Comparison of ENCODE assay signal across 20 mouse cellular contexts in the genomic region with DNA sequence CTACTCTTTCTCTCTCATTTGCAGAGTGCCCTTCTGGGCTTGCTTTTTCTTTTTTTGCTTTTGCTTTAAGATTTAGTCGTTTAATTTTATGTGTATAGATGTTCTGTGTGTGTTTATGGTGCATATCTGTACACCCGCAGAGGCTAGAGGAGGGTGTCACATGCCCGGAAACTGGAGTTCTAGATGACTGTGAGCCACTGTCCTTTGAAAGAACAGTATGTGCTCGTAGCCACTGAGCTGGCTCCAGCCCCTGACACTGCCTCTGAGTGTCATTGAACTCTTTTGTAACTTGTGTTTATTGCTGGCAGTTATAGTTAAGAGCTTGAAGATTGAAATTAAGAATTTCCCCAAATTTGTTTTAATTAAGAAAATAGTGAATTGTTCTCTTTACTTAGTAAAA.
DNase-seq lines count a peak whose midpoint lies in the region; ATAC-seq and TF ChIP-seq lines count a peak whose summit lies in the region.
"Had no signal": no experiment of that assay in that cellular context is flagged by ENCODE, and none has a peak within 500 bp of the region (broad histone marks: within the 10 kb centered on the region; RNA-seq: fewer than 3 reads in every experiment).

No protein-coding gene starts in this region.

- WGBS in heart, adult 2 months, result 52% methylated on average over 4 of the region's 4 CpGs
- WGBS in heart, embryonic 12.5 days, result 73% methylated on average over 4 of the region's 4 CpGs
- WGBS in liver, postnatal 0 days (ENCODE audit: insufficient replicate concordance), result 70% methylated on average over 4 of the region's 4 CpGs
- WGBS in liver, embryonic 12.5 days (ENCODE audit: insufficient replicate concordance), result 74% methylated on average over 4 of the region's 4 CpGs
- 90% methylated on average over 4 of the region's 4 CpGs for WGBS in forebrain, embryonic 13.5 days

- no peaks in the 10 kb centered on the region for H3K4me1 ChIP-seq in heart, adult 2 months (ENCODE audit: control insufficient read depth, insufficient read depth, low read length)
- H3K4me1 ChIP-seq in heart, embryonic 12.5 days (replicated peaks), result 0 out of 2 replicates have a peak, but pooled peaks cover 6% of the 10 kb centered on the region
- H3K4me1 ChIP-seq in liver, postnatal 0 days (ENCODE audit: insufficient read depth), result no peaks in the 10 kb centered on the region
- H3K4me1 ChIP-seq in liver, embryonic 12.5 days, result peaks cover 4% of the 10 kb centered on the region; the same call in 1 of the 2 replicates
- no peaks in the 10 kb centered on the region for H3K4me1 ChIP-seq in forebrain, embryonic 13.5 days
- H3K4me1 ChIP-seq: liver, embryonic 13.5 days; neural tube, embryonic 13.5 days had no signal

- DNase-seq in adrenal gland, adult 2 months, result peak; percentile 12
- DNase-seq in adrenal gland, postnatal 4 days (ENCODE audit: low spot score in 2 of 2), result no peak
- DNase-seq in heart, adult 2 months, result peak in 1 of 2 experiments; percentile 33
- DNase-seq in liver, postnatal 0 days, result no peak
- peak; percentile 45 for DNase-seq in lung, postnatal 36 days
- DNase-seq: cerebellum, adult 11-12 months; cerebellum, postnatal 25 days; left cerebral cortex, postnatal 4 days; liver, embryonic 13.5 days; right cerebral cortex, postnatal 14 days; thymus, postnatal 36 days had no signal

- no peaks in the 10 kb centered on the region for H3K9me3 ChIP-seq in heart, embryonic 12.5 days (replicated peaks)
- H3K9me3 ChIP-seq in liver, postnatal 0 days (ENCODE audit: low read length), result no peaks in the 10 kb centered on the region
- no peaks in the 10 kb centered on the region for H3K9me3 ChIP-seq in liver, embryonic 12.5 days (replicated peaks)
- no peaks in the 10 kb centered on the region for H3K9me3 ChIP-seq in forebrain, embryonic 13.5 days (replicated peaks)
- H3K9me3 ChIP-seq: liver, embryonic 13.5 days; neural tube, embryonic 13.5 days had no signal

- no peak for TF ChIP-seq CTCF in heart, adult 2 months (IDR thresholded peaks at IDR 0.05)
- TF ChIP-seq CTCF in liver, postnatal 0 days (IDR thresholded peaks at IDR 0.05; ENCODE audit: low read depth), result no peak

- no peak for ATAC-seq in heart, embryonic 12.5 days (ENCODE audit: insufficient number of reproducible peaks, low FRiP score)
- ATAC-seq in liver, postnatal 0 days, result peak; percentile 41; the same call in 1 of the 2 replicates
- ATAC-seq in liver, embryonic 12.5 days, result no peak
- no peak for ATAC-seq in forebrain, embryonic 13.5 days

- H3K36me3 ChIP-seq in heart, adult 2 months (ENCODE audit: control insufficient read depth, insufficient read depth, low read length), result no peaks in the 10 kb centered on the region; the same call in 1 of the 2 replicates
- H3K36me3 ChIP-seq in heart, embryonic 12.5 days, result peaks cover 17% of the 10 kb centered on the region; the same call in 1 of the 2 replicates
- peaks cover 24% of the 10 kb centered on the region for H3K36me3 ChIP-seq in liver, postnatal 0 days (replicated peaks; ENCODE audit: insufficient read depth, low read length)
- H3K36me3 ChIP-seq in liver, embryonic 12.5 days, result peaks cover 46% of the 10 kb centered on the region
- peaks cover 3% of the 10 kb centered on the region; the same call in 1 of the 2 replicates for H3K36me3 ChIP-seq in forebrain, embryonic 13.5 days (ENCODE audit: poor library complexity, severe bottlenecking)

- peak; percentile 81 for TF ChIP-seq EP300 in heart, adult 2 months (IDR thresholded peaks at IDR 0.05; ENCODE audit: insufficient read depth, low read depth, low read length)
- no peak for TF ChIP-seq EP300 in liver, postnatal 0 days (IDR thresholded peaks at IDR 0.05; ENCODE audit: low read depth)

- no peaks in the 10 kb centered on the region for H3K79me2 ChIP-seq in heart, adult 2 months (replicated peaks; ENCODE audit: control insufficient read depth, insufficient read depth, low read length)

- peak overlapping the region; percentile 48; the same call in 1 of the 2 replicates for H3K27ac ChIP-seq in heart, adult 2 months
- no peak overlapping the region for H3K27ac ChIP-seq in heart, embryonic 12.5 days (ENCODE audit: poor library complexity, severe bottlenecking)
- peak overlapping the region; percentile 48; the same call in 1 of the 2 replicates for H3K27ac ChIP-seq in liver, postnatal 0 days (ENCODE audit: low read depth)
- no peak overlapping the region for H3K27ac ChIP-seq in liver, embryonic 12.5 days
- no peak overlapping the region for H3K27ac ChIP-seq in forebrain, embryonic 13.5 days
- H3K27ac ChIP-seq: kidney, postnatal 0 days; liver, embryonic 13.5 days; macrophage; neural tube, embryonic 13.5 days; stomach, postnatal 0 days had no signal

- H3K27me3 ChIP-seq in heart, adult 2 months (ENCODE audit: control insufficient read depth, insufficient read depth, low read length), result no peaks in the 10 kb centered on the region
- no peaks in the 10 kb centered on the region for H3K27me3 ChIP-seq in heart, embryonic 12.5 days (replicated peaks)
- H3K27me3 ChIP-seq in liver, postnatal 0 days (ENCODE audit: insufficient read depth, low read length), result no peaks in the 10 kb centered on the region
- no peaks in the 10 kb centered on the region for H3K27me3 ChIP-seq in liver, embryonic 12.5 days (replicated peaks)
- no peaks in the 10 kb centered on the region for H3K27me3 ChIP-seq in forebrain, embryonic 13.5 days
- H3K27me3 ChIP-seq: CH12.LX; liver, embryonic 13.5 days; neural tube, embryonic 13.5 days had no signal

- intact Hi-C loops in heart, adult 2 months (cut with DNase I), result no loop called here

- no peak overlapping the region for H3K4me3 ChIP-seq in heart, adult 2 months
- H3K4me3 ChIP-seq in heart, embryonic 12.5 days, result no peak overlapping the region
- H3K4me3 ChIP-seq in liver, postnatal 0 days (ENCODE audit: low read depth, low read length), result no peak overlapping the region
- H3K4me3 ChIP-seq in liver, embryonic 12.5 days, result no peak overlapping the region
- H3K4me3 ChIP-seq in forebrain, embryonic 13.5 days, result no peak overlapping the region
- H3K4me3 ChIP-seq: liver, embryonic 13.5 days; neural tube, embryonic 13.5 days had no signal

- no peak for TF ChIP-seq POLR2A in heart, adult 2 months (IDR thresholded peaks at IDR 0.05; ENCODE audit: insufficient read depth, low read depth, low read length)

- no peak overlapping the region for H3K4me2 ChIP-seq in heart, embryonic 12.5 days
- H3K4me2 ChIP-seq in liver, postnatal 0 days (ENCODE audit: low read depth, low read length), result no peak overlapping the region
- H3K4me2 ChIP-seq in liver, embryonic 12.5 days, result no peak overlapping the region
- no peak overlapping the region for H3K4me2 ChIP-seq in forebrain, embryonic 13.5 days
- H3K4me2 ChIP-seq: liver, embryonic 13.5 days; midbrain, embryonic 11.5 days; neural tube, embryonic 13.5 days had no signal

- H3K9ac ChIP-seq in heart, adult 2 months (ENCODE audit: low read depth, low read length), result no peak overlapping the region
- H3K9ac ChIP-seq in heart, embryonic 12.5 days, result no peak overlapping the region
- no peak overlapping the region for H3K9ac ChIP-seq in liver, postnatal 0 days (replicated peaks)
- no peak overlapping the region for H3K9ac ChIP-seq in liver, embryonic 12.5 days
- H3K9ac ChIP-seq in forebrain, embryonic 13.5 days, result no peak overlapping the region
- H3K9ac ChIP-seq: liver, embryonic 13.5 days; neural tube, embryonic 13.5 days had no signal

Comparison
In these comparisons a context has a peak if more than half of its experiments do, and no peak if none do; other contexts are left out.
1. DNase-seq: peak in adrenal gland, adult 2 months (single experiment) and lung, postnatal 36 days (single experiment); none in adrenal gland, postnatal 4 days (0 of 2) and liver, postnatal 0 days (single experiment).
2. H3K27ac ChIP-seq: peak in heart, adult 2 months (single experiment) and liver, postnatal 0 days (single experiment); none in heart, embryonic 12.5 days (single experiment), liver, embryonic 12.5 days (single experiment) and forebrain, embryonic 13.5 days (single experiment).